Mouse (Mus musculus) stomach, embryonic 16.5 days (tissue): ENCODE results near the gene Gpr12. TPM values are rescaled to one million over a fixed set of nuclear protein-coding genes. Genes with fewer than 3 reads are reported as not detected.
"Not testable (repeated sequence)": the region's sequence is repeated elsewhere in the genome, so short reads cannot be mapped to it uniquely, and the experiment has no call there.

Experiments used
- ATAC-seq: fragments of 200-750 bp; cut with Nextera tagmentation; 2 replicates; pipeline ENCODE4 v1.8.0; 2017; ENCODE audit warnings: moderate number of reproducible peaks, moderate TSS enrichment; ENCODE audit not compliant: insufficient read depth, low FRiP score
- H3K27ac ChIP-seq: fragments of 300-500 bp; sonication (generic); 2 replicates; pipeline ENCODE4 v1.5.1; 2014; ENCODE audit warnings: low read length
- H3K27me3 ChIP-seq: fragments of 300-500 bp; sonication (generic); 2 replicates; pipeline ENCODE4 v1.6.1; 2014; ENCODE audit warnings: low read length, control low read depth, mixed read lengths; ENCODE audit not compliant: control insufficient read depth, insufficient read depth
- H3K36me3 ChIP-seq: fragments of 300-500 bp; sonication (generic); 2 replicates; pipeline ENCODE4 v1.6.1; 2014; ENCODE audit warnings: low read length; ENCODE audit not compliant: control insufficient read depth, insufficient read depth
- H3K4me1 ChIP-seq: fragments of 300-500 bp; sonication (generic); 2 replicates; pipeline ENCODE4 v1.6.1; 2014; ENCODE audit warnings: low read length, control low read depth, mixed read lengths; ENCODE audit not compliant: control insufficient read depth, insufficient read depth
- H3K4me2 ChIP-seq: fragments of 300-500 bp; sonication (generic); 2 replicates; pipeline ENCODE4 v1.6.1; 2014; ENCODE audit warnings: low read depth, low read length, mixed read lengths
- H3K4me3 ChIP-seq: fragments of 300-500 bp; sonication (generic); replicated peaks from 2 replicates; pipeline ENCODE4 v1.5.1; 2014; ENCODE audit warnings: mild to moderate bottlenecking, low read length
- H3K9ac ChIP-seq: fragments of 300-500 bp; sonication (generic); 2 replicates; pipeline ENCODE4 v1.6.1; 2014; ENCODE audit warnings: low read length
- H3K9me3 ChIP-seq: fragments of 300-500 bp; sonication (generic); replicated peaks from 2 replicates; pipeline ENCODE4 v1.6.1; 2016; ENCODE audit warnings: low read length, control low read depth; ENCODE audit not compliant: control insufficient read depth
- WGBS: fragments of 180-500 bp; shearing (Covaris S2); extraction: QIAGEN DNeasy Blood & Tissue Kit; methylation state at CpG from one replicate; pipeline ENCODE4 v1.1.7; 2014; 5-methylcytosine and 5-hydroxymethylcytosine counted together
- polyA plus RNA-seq: library from polyadenylated mRNA; unstranded; fragments of >200 nt; fragmentation: Nextera tagmentation; extraction: Ambion mirVana; gene quantifications from 2 replicates; pipeline ENCODE4 v1.2.1, GENCODE M21; 2015

Gpr12 gene
- polyA plus RNA-seq, 1 experiment from 2014 or later, result 0.23 TPM

DNA sequence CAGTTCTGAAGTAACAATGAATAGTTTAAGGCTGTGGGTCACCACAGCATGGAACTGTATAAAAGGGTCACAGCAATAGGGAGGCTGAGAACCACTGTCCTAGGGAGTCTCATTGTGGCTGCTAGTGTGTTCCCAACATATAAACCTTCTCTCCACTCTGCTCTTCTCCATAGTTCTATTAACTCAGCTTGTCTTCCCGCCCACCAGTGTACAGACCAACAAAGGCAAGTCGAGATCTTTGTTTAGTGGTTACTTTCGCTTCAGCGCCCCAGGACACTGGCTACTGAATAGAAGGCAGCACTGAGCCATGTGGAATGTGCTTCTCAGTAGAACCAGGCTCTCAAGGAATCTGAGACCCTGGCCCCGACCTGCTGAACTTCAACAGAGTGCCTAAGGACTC is 7.5 kb upstream of the Gpr12 start:
- no peak overlapping the region for H3K9ac ChIP-seq
- H3K4me2 ChIP-seq, result no peak overlapping the region
- ATAC-seq, result no peak
- no peaks in the 10 kb centered on the region for H3K4me1 ChIP-seq
- H3K36me3 ChIP-seq, result no peaks in the 10 kb centered on the region
- WGBS, result 59% methylated on average over 5 of the region's 5 CpGs
- no peak overlapping the region for H3K27ac ChIP-seq
- no peaks in the 10 kb centered on the region for H3K27me3 ChIP-seq
- no peaks in the 10 kb centered on the region for H3K9me3 ChIP-seq
- no peak overlapping the region for H3K4me3 ChIP-seq

- no peaks in the 10 kb centered on the region for H3K9me3 ChIP-seq
- H3K4me2 ChIP-seq, result no peak overlapping the region
- H3K4me1 ChIP-seq, result no peaks in the 10 kb centered on the region
- H3K27me3 ChIP-seq, result peaks cover 3% of the 10 kb centered on the region; the same call in 1 of the 2 replicates
- H3K36me3 ChIP-seq, result no peaks in the 10 kb centered on the region
- no peak overlapping the region for H3K9ac ChIP-seq
- WGBS, result 76% methylated on average over 4 of the region's 4 CpGs
- ATAC-seq, result no peak
- H3K4me3 ChIP-seq, result no peak overlapping the region
- H3K27ac ChIP-seq, result no peak overlapping the region
Observed at GRCm38 (mm10) chr5:146591636-146592035, 6.6 kb upstream of the Gpr12 start.

DNA sequence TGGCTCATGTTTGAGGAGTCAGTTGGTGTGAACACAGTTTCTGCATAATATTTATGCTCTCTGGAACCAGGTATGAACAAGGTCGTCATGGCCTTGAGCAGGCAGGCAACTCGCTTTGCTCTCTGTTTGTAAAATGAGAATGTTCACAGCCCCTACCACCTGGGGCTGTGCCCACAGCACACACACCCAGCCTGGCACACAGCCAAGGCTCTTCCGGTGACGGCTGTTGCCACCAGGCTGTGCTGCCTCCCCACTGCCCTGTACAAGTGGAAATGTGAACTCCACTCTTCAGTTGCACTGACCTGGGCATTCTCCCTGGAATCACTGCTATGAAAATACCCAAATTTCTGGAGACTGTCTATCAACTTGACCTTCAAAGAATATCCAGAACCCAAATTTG is 5.9 kb upstream of the Gpr12 start:
- no peak overlapping the region for H3K4me2 ChIP-seq
- WGBS, result 52% methylated on average over 4 of the region's 4 CpGs
- no peaks in the 10 kb centered on the region for H3K4me1 ChIP-seq
- no peaks in the 10 kb centered on the region for H3K36me3 ChIP-seq
- ATAC-seq, result peak; percentile 68; the same call in 1 of the 2 replicates
- no peak overlapping the region for H3K9ac ChIP-seq
- H3K27ac ChIP-seq, result no peak overlapping the region
- H3K9me3 ChIP-seq, result no peaks in the 10 kb centered on the region
- no peak overlapping the region for H3K4me3 ChIP-seq
- peaks cover 8% of the 10 kb centered on the region for H3K27me3 ChIP-seq

DNA sequence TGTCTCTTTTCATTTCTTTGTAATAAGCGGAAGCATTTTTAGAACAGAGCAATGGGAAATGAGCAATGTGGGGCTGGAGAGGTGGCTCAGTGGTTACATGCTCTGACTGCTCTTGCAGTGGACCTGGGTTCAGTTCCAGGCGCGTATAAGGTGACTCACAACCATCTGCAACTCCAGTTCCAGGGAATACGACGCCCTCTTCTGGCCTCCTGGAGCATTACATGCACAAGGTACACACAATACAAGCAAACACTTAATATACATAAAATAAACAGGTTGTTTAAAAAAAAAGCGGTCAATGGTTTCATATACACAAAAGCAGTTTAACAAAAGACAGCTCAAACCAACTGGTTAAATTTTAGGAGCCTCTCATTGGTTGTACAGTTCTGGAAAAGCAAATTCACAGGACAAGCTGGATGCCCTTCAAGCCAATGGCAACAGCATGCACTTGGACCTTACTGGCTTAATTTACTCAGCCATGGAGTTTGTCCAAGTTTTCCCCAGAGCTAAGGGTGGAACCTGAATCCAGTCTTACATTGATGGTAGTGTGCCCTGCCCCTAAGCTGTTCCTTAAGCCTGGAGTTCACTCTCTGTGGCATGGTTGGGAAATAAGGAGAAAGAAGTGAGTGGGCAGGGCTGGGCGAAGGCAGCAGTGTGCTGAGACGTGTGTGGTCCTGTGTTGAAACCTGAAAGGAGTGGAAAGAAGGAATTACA is 1.5 kb upstream of the Gpr12 start:
- peaks cover 9% of the 10 kb centered on the region; the same call in 1 of the 2 replicates for H3K4me1 ChIP-seq
- no peak overlapping the region for H3K4me2 ChIP-seq
- H3K9me3 ChIP-seq, result no peaks in the 10 kb centered on the region
- no peak overlapping the region for H3K27ac ChIP-seq
- H3K27me3 ChIP-seq, result peaks cover 39% of the 10 kb centered on the region
- ATAC-seq, result no peak
- no peak overlapping the region for H3K9ac ChIP-seq
- no peaks in the 10 kb centered on the region for H3K36me3 ChIP-seq
- H3K4me3 ChIP-seq, result no peak overlapping the region
- WGBS, result 67% methylated on average over 8 of the region's 8 CpGs

DNA sequence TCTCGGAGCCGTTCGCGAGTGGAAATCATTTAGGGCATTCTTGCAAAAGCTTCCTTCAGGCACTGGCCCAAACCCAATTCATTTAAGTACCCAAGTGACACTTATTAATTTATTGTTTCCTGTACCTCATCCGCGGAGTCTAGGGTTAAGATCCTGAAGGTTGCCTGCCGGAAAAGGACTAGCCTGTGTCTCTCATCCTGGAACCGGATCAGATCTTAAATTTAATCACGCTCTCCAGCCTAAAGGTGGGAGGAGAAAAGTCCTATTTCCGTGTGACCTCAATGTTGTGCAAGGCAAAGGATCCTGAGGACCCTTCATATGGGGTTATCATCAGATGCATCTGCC is 240 bp upstream of the Gpr12 start:
- H3K4me1 ChIP-seq, result peaks cover 9% of the 10 kb centered on the region; the same call in 1 of the 2 replicates
- no peaks in the 10 kb centered on the region for H3K36me3 ChIP-seq
- peak overlapping the region; percentile 48 for H3K4me3 ChIP-seq
- peaks cover 39% of the 10 kb centered on the region for H3K27me3 ChIP-seq
- no peak for ATAC-seq
- peak overlapping the region; percentile 79 for H3K4me2 ChIP-seq
- H3K27ac ChIP-seq, result no peak overlapping the region
- 6% methylated on average over 10 of the region's 10 CpGs for WGBS
- H3K9me3 ChIP-seq, result no peaks in the 10 kb centered on the region
- H3K9ac ChIP-seq, result no peak overlapping the region

DNA sequence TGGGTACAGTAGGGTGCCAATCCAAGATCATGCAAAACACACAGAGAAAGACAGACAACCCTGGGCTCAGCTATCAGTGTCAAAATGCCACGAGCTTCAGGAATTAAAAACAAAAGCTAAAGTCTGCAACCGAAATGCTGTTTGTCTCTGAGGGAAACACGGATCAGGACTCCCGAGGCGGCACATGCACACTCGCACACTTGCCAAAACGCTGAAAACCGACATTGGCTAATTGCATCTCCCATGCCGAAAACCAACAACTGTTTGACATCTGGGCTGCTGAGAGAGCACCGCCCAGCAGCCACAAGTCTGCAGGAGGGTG is 922 bp downstream of the Gpr12 start:
- no peak for ATAC-seq
- H3K27me3 ChIP-seq, result peaks cover 39% of the 10 kb centered on the region
- peak overlapping the region; percentile 79 for H3K4me2 ChIP-seq
- no peaks in the 10 kb centered on the region for H3K36me3 ChIP-seq
- no peaks in the 10 kb centered on the region for H3K9me3 ChIP-seq
- no peak overlapping the region for H3K9ac ChIP-seq
- H3K4me3 ChIP-seq, result peak overlapping the region; percentile 48
- H3K27ac ChIP-seq, result no peak overlapping the region
- WGBS, result 6% methylated on average over 10 of the region's 10 CpGs
- H3K4me1 ChIP-seq, result peaks cover 9% of the 10 kb centered on the region; the same call in 1 of the 2 replicates

DNA sequence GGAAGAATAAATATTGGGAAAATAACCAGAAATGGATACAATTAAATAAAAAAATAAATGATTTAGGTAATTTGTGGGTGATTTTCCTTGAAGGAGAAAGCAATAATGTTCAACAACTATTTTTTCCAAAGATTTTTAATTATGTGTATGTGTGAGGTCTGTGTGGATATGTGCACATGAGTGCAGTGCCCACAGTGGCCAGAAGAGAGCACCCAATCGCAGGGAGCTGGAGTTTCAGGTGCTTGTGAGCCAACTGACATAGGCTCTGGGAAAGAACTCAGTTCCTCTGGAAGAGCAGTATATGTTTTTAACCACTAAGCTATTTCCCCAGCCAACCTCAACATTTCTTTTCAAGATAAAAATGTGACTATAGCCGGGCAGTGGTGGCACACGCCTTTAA is 8.4 kb downstream of the Gpr12 start:
- 91% methylated on average over 3 of the region's 3 CpGs for WGBS
- no peaks in the 10 kb centered on the region for H3K9me3 ChIP-seq
- H3K9ac ChIP-seq, result no peak overlapping the region
- ATAC-seq, result no peak
- H3K27me3 ChIP-seq, result no peaks in the 10 kb centered on the region
- no peaks in the 10 kb centered on the region for H3K4me1 ChIP-seq
- no peak overlapping the region for H3K27ac ChIP-seq
- no peak overlapping the region for H3K4me2 ChIP-seq
- no peaks in the 10 kb centered on the region for H3K36me3 ChIP-seq
- H3K4me3 ChIP-seq, result no peak overlapping the region

- not testable (repeated sequence) for ATAC-seq, H3K27me3 ChIP-seq, H3K27ac ChIP-seq, H3K4me3 ChIP-seq, H3K4me1 ChIP-seq, H3K4me2 ChIP-seq, H3K9me3 ChIP-seq, H3K9ac ChIP-seq, H3K36me3 ChIP-seq
- 87% methylated on average over 4 of the region's 4 CpGs for WGBS
Observed at GRCm38 (mm10) chr5:146572735-146573042, 12.3 kb downstream of the Gpr12 start.

DNA sequence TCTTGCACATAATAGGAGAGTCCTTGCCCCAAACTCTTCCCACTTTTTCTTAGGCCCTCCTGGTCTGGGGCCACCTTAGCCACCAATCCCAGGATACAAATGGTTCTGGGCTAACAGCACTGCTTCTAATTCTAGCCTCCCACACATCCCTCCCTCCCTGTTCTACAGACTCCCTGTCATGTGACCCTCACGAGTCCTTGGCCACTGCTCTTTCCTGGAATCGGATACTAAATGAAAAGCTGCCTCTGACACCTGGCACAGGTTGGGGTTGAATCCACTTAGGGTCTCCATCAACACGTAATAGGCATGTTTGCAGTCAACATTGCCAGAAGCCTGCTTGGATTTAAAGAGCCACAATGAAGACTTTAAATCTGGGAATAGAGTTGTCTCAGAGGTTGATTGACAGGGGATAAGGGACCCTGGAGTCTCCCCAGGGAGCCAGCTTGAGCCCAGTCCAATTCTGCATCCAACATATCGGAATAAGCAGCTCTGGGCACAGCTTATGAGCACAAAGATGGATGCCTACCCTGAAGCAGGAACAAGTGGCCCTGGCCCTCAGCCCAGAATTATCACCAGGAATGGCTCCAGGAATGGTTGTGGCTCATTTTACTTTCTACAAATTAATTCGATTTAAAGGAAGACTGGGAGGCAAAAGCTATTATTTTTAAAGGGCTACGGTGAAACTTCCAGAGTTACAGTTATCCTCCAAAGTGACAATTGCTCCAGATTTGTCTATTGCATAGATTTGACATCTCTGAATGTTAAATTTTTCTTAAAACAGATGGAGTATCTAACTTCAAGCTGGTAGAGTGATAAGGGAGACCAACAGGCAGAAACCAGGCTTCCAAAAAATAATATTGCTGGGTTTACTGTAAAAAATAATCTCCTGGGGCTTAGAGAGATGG is 13.0 kb downstream of the Gpr12 start:
- not testable (repeated sequence) for H3K4me1 ChIP-seq, H3K27ac ChIP-seq, H3K4me3 ChIP-seq, H3K9ac ChIP-seq, H3K4me2 ChIP-seq, ATAC-seq, H3K9me3 ChIP-seq, H3K36me3 ChIP-seq, H3K27me3 ChIP-seq
- 61% methylated on average over 6 of the region's 6 CpGs for WGBS
